Mouse (Mus musculus): ENCODE data around the gene Zbtb39. TPM values are rescaled to one million over a fixed set of nuclear protein-coding genes. Genes with fewer than 3 reads are reported as not detected.

The Zbtb39 gene
- polyA plus RNA-seq, 1 experiment from 2014 or later = 6.2 TPM

GRCm38 (mm10) chr10:127739661-127740161 lies 373 bp downstream of the Zbtb39 start:
- Histone ChIP-seq H3K9ac (peak overlapping the region; percentile 99), H3K4me3 (replicated peaks) (peak overlapping the region; percentile 98), H3K36me3 (replicated peaks) (peaks cover 35% of the 10 kb centered on the region), H3K27me3 (peaks cover 22% of the 10 kb centered on the region), H3K9me3 (no peaks in the 10 kb centered on the region), H3K27ac (peak overlapping the region; percentile 82), H3K4me2 (peak overlapping the region; percentile 81), H3K4me1 (peaks cover 13% of the 10 kb centered on the region)
- under 1% methylated on average over 39 of the region's 55 CpGs for WGBS
- peak; percentile 75 for ATAC-seq (ENCODE audit: low FRiP score)

DNA sequence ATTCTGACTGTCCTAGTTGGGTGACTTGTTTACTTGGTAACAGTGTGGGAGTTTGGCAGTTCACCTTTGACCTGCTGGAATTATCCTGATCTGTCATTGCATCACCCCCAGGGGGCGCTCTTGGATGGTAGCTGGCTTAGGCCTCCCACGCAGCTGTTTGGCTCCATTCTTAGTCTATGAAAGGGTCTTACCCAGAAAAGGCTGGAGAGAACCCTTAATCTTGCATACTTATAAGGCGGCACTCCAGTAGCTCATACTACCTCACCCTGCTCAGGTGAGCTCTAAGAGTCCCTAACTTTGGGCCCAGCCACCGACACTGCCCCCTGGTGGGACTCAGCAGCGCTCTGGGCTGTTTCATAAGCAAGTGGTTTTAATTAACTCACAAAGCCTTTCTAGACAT lies 5.3 kb downstream of the Zbtb39 start:
- Histone ChIP-seq H3K4me1 (peaks cover 21% of the 10 kb centered on the region), H3K4me3 (replicated peaks) (no peak overlapping the region; the same call in 1 of the 2 replicates), H3K27me3 (no peaks in the 10 kb centered on the region), H3K27ac (no peak overlapping the region), H3K36me3 (replicated peaks) (peaks cover 73% of the 10 kb centered on the region), H3K9me3 (no peaks in the 10 kb centered on the region), H3K9ac (no peak overlapping the region), H3K4me2 (no peak overlapping the region)
- WGBS = 61% methylated on average over 5 of the region's 5 CpGs
- ATAC-seq (ENCODE audit: low FRiP score) = no peak

GRCm38 (mm10) chr10:127745886-127746285 lies 6.5 kb downstream of the Zbtb39 start:
- Histone ChIP-seq H3K4me3 (replicated peaks) (no peak overlapping the region), H3K27me3 (no peaks in the 10 kb centered on the region), H3K4me2 (no peak overlapping the region), H3K4me1 (peaks cover 12% of the 10 kb centered on the region), H3K36me3 (replicated peaks) (peaks cover 73% of the 10 kb centered on the region), H3K9ac (no peak overlapping the region), H3K9me3 (no peaks in the 10 kb centered on the region), H3K27ac (no peak overlapping the region)
- WGBS = 78% methylated on average over 5 of the region's 5 CpGs
- no peak for ATAC-seq (ENCODE audit: low FRiP score)

DNA sequence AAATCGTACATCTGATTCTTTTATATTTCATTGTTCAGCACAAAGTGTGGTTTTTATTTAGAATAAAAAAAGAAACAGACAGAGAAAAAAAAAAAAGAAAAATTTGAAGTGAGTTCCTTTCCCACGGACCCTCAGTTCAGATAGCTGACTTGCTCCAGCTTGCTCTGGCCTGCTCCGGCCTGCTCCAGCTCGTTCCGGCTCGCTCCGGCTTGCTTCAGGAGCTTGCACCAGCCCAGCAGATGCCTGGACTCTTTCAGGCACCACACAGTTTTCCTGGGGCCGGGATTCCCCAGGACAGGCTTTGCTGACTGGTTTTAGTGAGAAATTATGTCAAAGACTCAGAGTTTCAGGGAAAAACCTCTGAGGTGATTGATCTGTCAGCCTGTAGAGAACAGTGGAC lies 7.9 kb downstream of the Zbtb39 start:
- no peak for ATAC-seq (ENCODE audit: low FRiP score)
- WGBS = 92% methylated on average over 8 of the region's 8 CpGs

GRCm38 (mm10) chr10:127748847-127749612 lies 9.7 kb downstream of the Zbtb39 start:
- no peak for ATAC-seq (ENCODE audit: low FRiP score)
- Histone ChIP-seq H3K4me3 (replicated peaks) (no peak overlapping the region), H3K27me3 (no peaks in the 10 kb centered on the region), H3K27ac (no peak overlapping the region), H3K9me3 (no peaks in the 10 kb centered on the region), H3K9ac (no peak overlapping the region), H3K4me2 (no peak overlapping the region), H3K4me1 (peaks cover 10% of the 10 kb centered on the region; the same call in 1 of the 2 replicates), H3K36me3 (replicated peaks) (peaks cover 45% of the 10 kb centered on the region)
- WGBS = 27% methylated on average over 7 of the region's 8 CpGs

More for the DNA sequence above, 7.9 kb downstream of the Zbtb39 start:
- Histone ChIP-seq H3K4me2 (no peak overlapping the region), H3K27me3 (no peaks in the 10 kb centered on the region), H3K4me1 (peaks cover 10% of the 10 kb centered on the region; the same call in 1 of the 2 replicates), H3K9ac (no peak overlapping the region), H3K4me3 (replicated peaks) (no peak overlapping the region), H3K9me3 (no peaks in the 10 kb centered on the region), H3K36me3 (replicated peaks) (peaks cover 63% of the 10 kb centered on the region), H3K27ac (no peak overlapping the region)

DNA sequence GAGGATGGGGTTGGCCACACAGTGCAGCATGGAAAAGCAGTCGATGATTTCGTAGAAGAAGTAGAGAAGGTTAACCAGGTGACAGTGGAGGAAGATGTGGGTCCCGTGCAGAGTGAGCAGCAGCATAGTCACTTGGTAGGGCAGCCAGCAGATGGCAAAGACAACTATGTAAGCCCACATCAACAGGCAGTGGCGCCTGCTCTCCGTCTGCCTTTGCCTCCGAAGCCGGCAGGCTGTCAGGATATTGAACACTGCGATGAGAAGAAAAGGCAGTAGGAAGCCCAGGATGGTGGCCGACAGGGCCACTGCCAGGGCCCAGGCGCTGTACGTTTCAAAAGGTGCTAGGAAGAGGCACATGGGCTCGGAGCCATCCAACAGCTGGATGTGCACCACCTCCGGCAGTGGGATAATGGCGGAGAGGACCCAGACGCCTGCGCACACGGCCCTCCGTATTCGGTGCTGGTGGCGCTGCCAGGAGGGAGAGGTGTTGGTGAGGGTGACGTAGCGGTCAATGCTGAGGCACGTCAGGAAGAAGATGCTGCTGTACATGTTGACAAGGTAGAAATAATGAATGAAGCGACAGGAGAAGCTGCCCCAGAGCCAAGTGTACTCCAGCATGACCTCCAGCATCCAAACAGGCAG lies 10.9 kb downstream of the Zbtb39 start:
- no peak overlapping the region for H3K27ac ChIP-seq
- H3K4me3 ChIP-seq (replicated peaks) = 0 out of 2 replicates have a peak overlapping the region, but pooled peaks have one; percentile 17
- peak overlapping the region; percentile 41 for H3K4me2 ChIP-seq
- no peak overlapping the region for H3K9ac ChIP-seq
- 45% methylated on average over 24 of the region's 24 CpGs for WGBS
- peaks cover 33% of the 10 kb centered on the region for H3K36me3 ChIP-seq (replicated peaks)
- H3K27me3 ChIP-seq = no peaks in the 10 kb centered on the region
- peaks cover 10% of the 10 kb centered on the region; the same call in 1 of the 2 replicates for H3K4me1 ChIP-seq
- no peaks in the 10 kb centered on the region for H3K9me3 ChIP-seq
- no peak for ATAC-seq (ENCODE audit: low FRiP score)

- Histone ChIP-seq H3K27ac (no peak within 1 kb of the TSS), H3K4me2 (peak within 1 kb of the TSS; percentile 41), H3K9ac (no peak within 1 kb of the TSS), H3K4me1 (peaks cover 10% of the 10 kb centered on the region; the same call in 1 of the 2 replicates), H3K4me3 (replicated peaks) (no peak within 1 kb of the TSS), H3K9me3 (no peaks in the 10 kb centered on the region), H3K36me3 (replicated peaks) (peaks cover 20% of the 10 kb centered on the region), H3K27me3 (no peaks in the 10 kb centered on the region)
- no peak for ATAC-seq (ENCODE audit: low FRiP score)
- 71% methylated on average over 8 of the region's 8 CpGs for WGBS
Observed at GRCm38 (mm10) chr10:127751548-127751947, 12.2 kb downstream of the Zbtb39 start, which contains the start of gene Gpr182. Gene Gpr182, minus strand, starts transcription at chr10:127751732.

GRCm38 (mm10) chr10:127754566-127755166 lies 15.3 kb downstream of the Zbtb39 start:
- Histone ChIP-seq H3K27ac (no peak overlapping the region), H3K36me3 (replicated peaks) (no peaks in the 10 kb centered on the region), H3K9me3 (no peaks in the 10 kb centered on the region), H3K27me3 (no peaks in the 10 kb centered on the region), H3K4me3 (replicated peaks) (no peak overlapping the region), H3K4me2 (no peak overlapping the region), H3K9ac (no peak overlapping the region), H3K4me1 (no peaks in the 10 kb centered on the region)
- WGBS = 84% methylated on average over 6 of the region's 6 CpGs
- no peak for ATAC-seq (ENCODE audit: low FRiP score)

DNA sequence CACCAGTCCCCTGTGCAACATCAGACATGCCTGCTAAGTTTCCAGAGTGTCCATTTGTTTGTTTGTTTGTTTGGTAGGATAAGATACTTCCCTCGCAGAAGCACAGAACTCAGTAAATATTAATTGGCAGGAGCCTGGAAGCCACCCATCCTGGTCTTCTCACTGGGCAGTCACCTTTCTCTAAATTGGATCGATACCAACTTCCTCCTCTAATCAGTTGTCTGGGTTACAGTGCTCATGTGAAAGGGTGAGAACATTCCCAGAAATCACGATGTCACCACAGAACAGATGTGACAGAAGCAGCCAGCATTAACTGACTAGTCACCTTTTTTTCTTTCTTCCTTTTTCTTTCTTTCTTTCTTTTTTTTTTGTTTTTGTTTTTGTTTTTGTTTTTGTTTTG lies 15.9 kb downstream of the Zbtb39 start:
- Histone ChIP-seq H3K9me3 (no peaks in the 10 kb centered on the region), H3K4me2 (no peak overlapping the region), H3K4me1 (no peaks in the 10 kb centered on the region), H3K27ac (no peak overlapping the region), H3K36me3 (replicated peaks) (no peaks in the 10 kb centered on the region), H3K4me3 (replicated peaks) (no peak overlapping the region), H3K9ac (no peak overlapping the region), H3K27me3 (no peaks in the 10 kb centered on the region)
- WGBS = 88% methylated on average over 3 of the region's 3 CpGs
- ATAC-seq (ENCODE audit: low FRiP score) = no peak

GRCm38 (mm10) chr10:127755770-127756468 lies 16.6 kb downstream of the Zbtb39 start:
- Histone ChIP-seq H3K4me3 (replicated peaks) (no peak overlapping the region), H3K9ac (no peak overlapping the region), H3K27me3 (no peaks in the 10 kb centered on the region), H3K27ac (no peak overlapping the region), H3K36me3 (replicated peaks) (no peaks in the 10 kb centered on the region), H3K4me2 (peak overlapping the region; percentile 32), H3K4me1 (no peaks in the 10 kb centered on the region), H3K9me3 (no peaks in the 10 kb centered on the region)
- 57% methylated on average over 18 of the region's 18 CpGs for WGBS
- ATAC-seq (ENCODE audit: low FRiP score) = no peak

DNA sequence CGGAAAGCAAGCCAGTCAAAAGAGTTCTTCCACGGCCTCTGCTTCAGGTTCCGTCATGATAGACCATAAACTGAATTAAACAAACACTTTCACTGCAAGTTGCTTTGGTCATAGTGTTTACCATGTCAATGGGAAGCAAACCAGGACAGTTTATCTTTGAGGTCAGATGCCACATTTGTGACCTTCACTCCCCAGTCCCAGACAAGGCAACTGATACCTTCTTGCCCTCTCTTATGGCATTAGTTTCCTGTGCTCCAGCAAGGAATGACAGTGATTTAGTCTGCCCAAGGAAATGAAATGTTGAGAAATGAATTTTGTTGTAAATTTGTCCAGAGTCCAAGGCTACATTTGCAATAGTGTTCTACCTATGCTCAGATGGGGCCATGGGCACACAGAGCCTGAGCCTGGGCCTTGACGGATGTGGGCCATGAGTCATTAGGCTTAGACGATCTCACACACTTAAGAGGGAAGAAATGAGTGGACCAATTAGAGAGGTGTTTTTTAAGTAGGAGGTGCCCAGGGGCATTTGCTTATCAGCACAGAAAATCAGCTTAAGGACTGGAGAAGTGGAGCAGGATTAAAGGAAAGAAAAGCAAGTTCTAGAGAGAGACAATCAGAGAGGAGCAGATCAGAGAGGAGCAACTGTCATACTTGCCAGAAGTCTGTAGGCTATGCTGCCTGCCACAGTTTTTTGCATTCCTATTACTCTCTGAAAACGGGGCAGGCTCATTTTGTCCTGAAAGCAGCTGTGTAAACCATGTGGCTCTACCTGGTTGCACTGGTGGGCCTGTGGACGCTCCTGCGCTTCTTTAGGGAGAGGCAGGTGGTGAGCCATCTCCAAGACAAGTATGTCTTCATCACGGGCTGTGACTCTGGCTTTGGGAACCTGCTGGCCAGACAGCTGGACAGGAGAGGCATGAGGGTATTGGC lies 20.1 kb downstream of the Zbtb39 start, which contains the start of the genes Rdh1 and Rdh16f1:
Gene Rdh1 (plus strand): TSS at position 541 of the 930 bp plus-strand sequence.
Gene Rdh16f1 (plus strand): TSS at position 607 of the 930 bp plus-strand sequence.
- Histone ChIP-seq H3K36me3 (replicated peaks) (no peaks in the 10 kb centered on the region), H3K4me1 (no peaks in the 10 kb centered on the region), H3K4me2 (no peak within 1 kb of the TSS), H3K27ac (no peak within 1 kb of the TSS), H3K4me3 (replicated peaks) (no peak within 1 kb of the TSS), H3K9me3 (no peaks in the 10 kb centered on the region), H3K9ac (no peak within 1 kb of the TSS), H3K27me3 (no peaks in the 10 kb centered on the region)
- 73% methylated on average over 9 of the region's 9 CpGs for WGBS
- ATAC-seq (ENCODE audit: low FRiP score) = no peak
